Mouse (Mus musculus) ES-Bruce4 (cell line): ENCODE data around the gene Zdhhc5.

Source experiments
- CTCF ChIP-seq: IDR thresholded peaks from one replicate; pipeline ENCODE4 v1.8.1; 2011; ENCODE audit warnings: low read depth, low read length
- EP300 ChIP-seq: IDR thresholded peaks from 2 replicates; pipeline ENCODE4 v1.6.1; 2011; ENCODE audit warnings: low read depth, low read length; ENCODE audit not compliant: insufficient read depth
- POLR2A ChIP-seq: IDR thresholded peaks from one replicate; pipeline ENCODE4 v1.8.1; 2011; ENCODE audit warnings: low read length; ENCODE audit not compliant: insufficient read depth

DNA sequence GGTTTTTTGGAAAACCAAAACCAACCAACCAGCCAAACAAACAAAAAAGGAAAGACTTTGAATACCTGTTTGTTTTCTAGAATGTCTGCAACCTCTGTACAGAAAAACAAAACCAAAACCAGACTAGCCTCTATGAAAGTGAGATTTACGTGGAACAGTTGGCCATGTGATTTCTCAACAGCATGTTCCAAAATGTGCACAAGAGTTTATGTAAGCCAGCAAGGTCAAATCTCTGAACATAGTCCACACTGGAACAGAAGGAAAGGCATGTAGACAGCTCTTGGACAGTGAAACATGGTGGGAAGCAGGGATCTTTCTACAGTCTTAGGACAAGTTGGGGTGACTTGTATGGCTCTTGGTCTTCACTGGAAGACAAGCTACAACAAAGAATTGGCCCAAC is 46.9 kb upstream of the Zdhhc5 start:
- no peak for TF ChIP-seq POLR2A
- no peak for TF ChIP-seq CTCF
- TF ChIP-seq EP300: no peak
